Mouse (Mus musculus) limb, embryonic 11.5 days (tissue): ENCODE measurements around the gene Catsper4. TPM values are rescaled to one million over a fixed set of nuclear protein-coding genes. Genes with fewer than 3 reads are reported as not detected.

Experiments used
- ATAC-seq: fragments of 200-750 bp; cut with Nextera tagmentation; 2 replicates; pipeline ENCODE4 v1.8.0; 2017; ENCODE audit warnings: low read depth; ENCODE audit not compliant: insufficient number of reproducible peaks, low FRiP score, low TSS enrichment
- DNase-seq: peaks from one replicate; pipeline ENCODE4 v3.0.0-alpha.2; 2015; ENCODE audit warnings: low spot score
- H3K27ac ChIP-seq: fragments of 300-500 bp; sonication (generic); replicated peaks from 2 replicates; pipeline ENCODE4 v1.5.1; 2014; ENCODE audit warnings: low read depth, mild to moderate bottlenecking, low read length
- H3K27me3 ChIP-seq: fragments of 300-500 bp; sonication (generic); 2 replicates; pipeline ENCODE4 v1.6.1; 2014; ENCODE audit warnings: mild to moderate bottlenecking, low read length, mixed read lengths; ENCODE audit not compliant: control insufficient read depth, insufficient read depth
- H3K36me3 ChIP-seq: fragments of 300-500 bp; sonication (generic); 2 replicates; pipeline ENCODE4 v1.6.1; 2014; ENCODE audit warnings: mild to moderate bottlenecking, low read length, moderate library complexity, mixed read lengths; ENCODE audit not compliant: control insufficient read depth, insufficient read depth
- H3K4me1 ChIP-seq: fragments of 300-500 bp; sonication (generic); 2 replicates; pipeline ENCODE4 v1.6.1; 2014; ENCODE audit warnings: low read length, mixed read lengths; ENCODE audit not compliant: control insufficient read depth, insufficient read depth
- H3K4me2 ChIP-seq: fragments of 300-500 bp; sonication (generic); 2 replicates; pipeline ENCODE4 v1.6.1; 2014; ENCODE audit warnings: low read depth, mild to moderate bottlenecking, moderate library complexity; ENCODE audit not compliant: severe bottlenecking
- H3K4me3 ChIP-seq: fragments of 300-500 bp; sonication (generic); 2 replicates; pipeline ENCODE4 v1.5.1; 2014; ENCODE audit warnings: low read depth, low read length
- H3K9ac ChIP-seq: fragments of 300-500 bp; sonication (generic); 2 replicates; pipeline ENCODE4 v1.6.1; 2014; ENCODE audit warnings: mild to moderate bottlenecking, low read length
- H3K9me3 ChIP-seq: fragments of 300-500 bp; sonication (generic); 2 replicates; pipeline ENCODE4 v1.6.1; 2016; ENCODE audit warnings: low read length; ENCODE audit not compliant: control insufficient read depth
- WGBS: fragments of 180-500 bp; shearing (Covaris S2); extraction: QIAGEN DNeasy Blood & Tissue Kit; methylation state at CpG from one replicate; pipeline ENCODE4 v1.1.7; 2014; 5-methylcytosine and 5-hydroxymethylcytosine counted together
- polyA plus RNA-seq: library from polyadenylated mRNA; unstranded; fragments of >200 nt; fragmentation: Nextera tagmentation; extraction: Ambion mirVana; gene quantifications from 2 replicates; pipeline ENCODE4 v1.2.1, GENCODE M21; 2014

Gene Catsper4
- polyA plus RNA-seq, 1 experiment from 2014 or later: not detected

DNA sequence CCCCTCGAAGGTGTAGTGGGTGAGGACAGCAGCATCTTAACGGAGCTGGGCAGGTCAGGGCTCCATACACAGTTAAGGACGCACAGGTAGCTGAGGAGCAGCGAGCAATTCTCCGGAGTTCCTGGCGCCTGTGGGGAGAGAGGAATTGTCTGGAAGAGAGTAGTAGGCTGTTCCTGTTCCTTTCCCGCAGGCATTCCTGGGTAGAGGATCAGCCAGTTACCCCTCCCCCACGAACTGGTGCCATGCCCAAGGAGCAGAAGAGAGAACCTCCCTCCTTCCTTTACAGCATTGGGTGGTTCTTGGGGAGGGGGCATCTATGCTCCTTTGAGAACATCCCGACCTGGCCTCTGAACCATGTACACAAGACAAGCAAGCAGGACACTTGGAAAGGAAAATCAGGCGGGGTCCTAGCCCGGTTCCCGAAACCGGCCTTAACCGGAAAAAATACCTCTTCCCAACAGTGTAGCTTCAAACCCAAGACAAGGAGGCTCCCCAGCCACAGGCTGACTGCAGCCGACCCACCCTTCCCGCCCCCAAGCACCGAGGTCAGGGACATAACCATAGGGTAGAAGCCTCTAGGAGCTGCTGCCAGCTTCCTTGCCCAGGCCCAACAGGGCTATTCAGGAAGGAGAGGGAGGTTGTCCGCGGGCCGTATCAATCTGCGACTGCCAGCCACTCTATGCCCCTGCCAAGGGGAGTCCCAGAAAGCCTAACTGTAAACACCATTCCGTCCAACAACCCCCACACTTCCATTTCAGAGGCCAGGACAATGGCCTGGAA lies 25.1 kb upstream of the Catsper4 start:
- Histone ChIP-seq H3K27ac (no peak overlapping the region), H3K4me2 (peak overlapping the region; percentile 93), H3K27me3 (peaks cover 49% of the 10 kb centered on the region), H3K4me3 (peak overlapping the region; percentile 50), H3K4me1 (peaks cover 39% of the 10 kb centered on the region), H3K9me3 (no peaks in the 10 kb centered on the region), H3K36me3 (no peaks in the 10 kb centered on the region), H3K9ac (peak overlapping the region; percentile 22; the same call in 1 of the 2 replicates)
- WGBS: 6% methylated on average over 21 of the region's 22 CpGs
- no peak for ATAC-seq
- DNase-seq: peak; percentile 57

DNA sequence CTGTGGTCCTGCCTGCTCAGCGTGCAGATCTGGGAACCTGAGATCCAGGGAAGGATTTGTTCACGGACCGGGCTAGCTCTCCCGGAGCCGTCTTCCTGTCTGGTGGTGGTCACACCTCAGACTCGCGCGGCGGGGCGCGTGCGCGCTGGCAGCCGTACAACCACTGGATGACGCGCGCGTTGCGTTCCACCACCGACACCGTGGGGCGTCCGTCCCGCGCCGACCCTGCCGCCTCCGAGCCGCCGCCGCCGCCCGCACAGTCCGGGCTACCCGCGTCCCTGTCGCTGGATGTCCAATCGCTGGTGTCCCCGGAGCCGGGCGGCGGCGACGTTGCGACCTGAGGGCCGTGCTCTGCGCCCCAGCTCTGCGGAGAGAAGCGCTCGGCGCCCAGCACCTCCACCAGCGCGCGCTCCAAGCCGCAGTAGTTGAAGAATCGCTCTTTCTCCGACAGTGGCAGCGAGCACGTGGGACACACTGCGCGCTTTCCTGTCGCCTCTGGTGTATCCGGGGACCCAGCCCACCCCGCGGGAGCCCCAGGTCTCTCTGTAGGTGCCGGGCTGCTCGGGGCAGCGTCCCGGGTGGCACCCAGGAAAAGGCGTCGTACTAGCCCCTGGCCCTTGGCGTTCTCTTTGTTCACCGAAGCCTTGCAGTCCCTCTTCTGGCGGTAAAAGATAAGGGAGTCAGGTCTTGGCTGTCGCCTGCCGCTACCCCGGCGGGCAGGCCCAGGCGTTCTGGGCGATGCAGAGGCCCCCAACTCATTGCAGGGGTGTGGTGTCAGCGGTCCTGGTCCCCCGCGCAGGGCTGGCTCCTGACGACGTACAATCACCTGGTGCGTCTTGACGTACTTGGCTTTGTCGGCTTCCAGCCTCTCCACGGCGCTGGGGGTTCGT lies 24.3 kb upstream of the Catsper4 start:
- peak overlapping the region; percentile 70 for H3K9ac ChIP-seq
- 0 out of 2 replicates have a peak overlapping the region, but pooled peaks have one; percentile 21 for H3K27ac ChIP-seq
- peak overlapping the region; percentile 50 for H3K4me3 ChIP-seq
- DNase-seq (peak; percentile 77), ATAC-seq (peak; percentile 23; the same call in 1 of the 2 replicates)
- no peaks in the 10 kb centered on the region for H3K9me3 ChIP-seq
- WGBS: under 1% methylated on average over 91 of the region's 91 CpGs
- H3K4me2 ChIP-seq: peak overlapping the region; percentile 93
- no peaks in the 10 kb centered on the region for H3K36me3 ChIP-seq
- H3K4me1 ChIP-seq: peaks cover 35% of the 10 kb centered on the region
- H3K27me3 ChIP-seq: peaks cover 52% of the 10 kb centered on the region

DNA sequence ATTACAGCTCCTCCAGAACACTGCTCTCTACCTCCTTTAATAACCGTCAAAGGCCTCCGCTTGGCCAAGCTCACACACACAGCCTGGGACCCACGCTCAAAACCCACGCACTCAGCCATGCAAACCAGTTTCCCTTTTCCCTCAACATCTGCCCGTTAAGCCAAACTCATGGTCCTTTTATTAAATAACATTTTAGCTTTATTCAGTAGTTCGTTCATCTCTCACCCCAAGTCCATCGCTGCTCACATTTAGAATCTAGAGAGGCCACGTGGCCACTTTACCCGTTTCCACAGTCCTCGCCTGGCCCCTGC lies 23.7 kb upstream of the Catsper4 start:
- peaks cover 29% of the 10 kb centered on the region for H3K4me1 ChIP-seq
- no peak for ATAC-seq
- peaks cover 52% of the 10 kb centered on the region for H3K27me3 ChIP-seq
- no peaks in the 10 kb centered on the region for H3K9me3 ChIP-seq
- H3K4me3 ChIP-seq: peak overlapping the region; percentile 50
- no peak overlapping the region for H3K27ac ChIP-seq
- H3K36me3 ChIP-seq: no peaks in the 10 kb centered on the region
- 18% methylated on average over 10 of the region's 10 CpGs for WGBS
- peak overlapping the region; percentile 70; the same call in 1 of the 2 replicates for H3K9ac ChIP-seq
- DNase-seq: no peak
- peak overlapping the region; percentile 93 for H3K4me2 ChIP-seq

DNA sequence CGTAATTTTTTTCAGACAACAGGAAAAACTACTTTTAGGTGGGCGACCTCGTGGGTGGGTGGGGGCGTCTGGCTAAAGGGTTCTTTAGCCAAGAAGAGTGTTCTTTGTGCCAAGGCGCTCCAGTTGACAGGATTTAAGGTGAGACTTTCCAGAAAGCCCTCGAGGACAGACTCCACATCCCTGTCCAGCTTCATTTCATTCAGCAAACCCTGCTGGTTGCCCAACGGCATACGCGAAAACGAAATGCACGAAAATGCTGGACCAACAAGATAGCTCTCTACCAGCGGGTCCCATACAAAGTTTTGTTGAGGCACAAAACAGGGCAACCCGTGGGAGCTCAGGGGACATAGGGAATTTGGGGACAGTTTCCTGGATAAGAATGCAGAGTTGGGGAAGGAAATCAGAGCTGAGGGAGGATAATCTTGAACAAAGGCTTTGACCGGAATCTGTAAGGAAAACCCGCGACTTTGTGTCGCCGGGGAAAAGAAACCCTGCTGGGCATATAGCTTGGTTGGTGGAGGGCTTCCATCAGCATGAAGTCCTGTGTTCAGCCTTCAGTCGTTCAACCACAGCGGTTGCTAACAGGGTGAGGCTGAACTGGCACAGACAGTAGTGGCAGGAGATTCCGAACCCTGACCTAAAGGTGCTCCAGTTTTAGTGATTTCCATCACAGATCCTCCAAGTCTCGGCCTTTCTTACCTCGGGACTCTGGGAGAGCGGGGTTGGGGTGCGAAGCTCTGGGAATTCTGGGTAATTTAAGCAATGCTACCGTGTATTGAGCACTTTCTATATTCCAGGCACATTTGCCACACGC lies 23.1 kb upstream of the Catsper4 start:
- Histone ChIP-seq H3K4me1 (peaks cover 28% of the 10 kb centered on the region), H3K27ac (no peak overlapping the region), H3K4me2 (peak overlapping the region; percentile 93), H3K9ac (0 out of 2 replicates have a peak overlapping the region, but pooled peaks have one; percentile 34), H3K36me3 (no peaks in the 10 kb centered on the region), H3K27me3 (peaks cover 52% of the 10 kb centered on the region), H3K4me3 (peak overlapping the region; percentile 50), H3K9me3 (no peaks in the 10 kb centered on the region)
- 7% methylated on average over 27 of the region's 27 CpGs for WGBS
- ATAC-seq (no peak), DNase-seq (peak; percentile 58)

DNA sequence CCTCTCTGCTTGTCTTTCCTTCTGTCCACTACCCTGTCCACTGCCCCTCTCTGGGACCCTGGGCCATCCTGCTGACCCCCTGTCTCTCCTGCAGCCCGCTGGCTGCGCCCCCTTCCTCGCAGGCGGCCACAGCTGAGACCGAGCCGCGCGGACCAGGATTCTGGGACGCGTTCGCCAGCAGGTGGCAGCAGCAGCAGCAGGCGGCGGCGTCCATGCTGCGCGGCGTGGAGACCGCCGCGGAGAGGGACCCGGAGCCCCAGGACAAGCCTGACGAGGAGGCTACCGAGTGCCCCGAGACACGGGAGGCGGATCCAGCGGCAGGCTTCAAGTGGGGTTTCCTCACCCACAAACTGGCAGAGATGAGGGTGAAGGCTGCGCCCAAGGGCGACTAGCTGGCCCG lies 22.5 kb upstream of the Catsper4 start:
- 1% methylated on average over 30 of the region's 30 CpGs for WGBS
- no peaks in the 10 kb centered on the region for H3K36me3 ChIP-seq
- H3K4me1 ChIP-seq: peaks cover 30% of the 10 kb centered on the region
- ATAC-seq (0 out of 2 replicates have a peak, but pooled peaks have one; percentile 45), DNase-seq (peak; percentile 90)
- H3K27ac ChIP-seq: no peak overlapping the region
- H3K9me3 ChIP-seq: no peaks in the 10 kb centered on the region
- peaks cover 50% of the 10 kb centered on the region for H3K27me3 ChIP-seq
- H3K4me2 ChIP-seq: peak overlapping the region; percentile 93
- peak overlapping the region; percentile 22 for H3K4me3 ChIP-seq
- H3K9ac ChIP-seq: 0 out of 2 replicates have a peak overlapping the region, but pooled peaks have one; percentile 34

DNA sequence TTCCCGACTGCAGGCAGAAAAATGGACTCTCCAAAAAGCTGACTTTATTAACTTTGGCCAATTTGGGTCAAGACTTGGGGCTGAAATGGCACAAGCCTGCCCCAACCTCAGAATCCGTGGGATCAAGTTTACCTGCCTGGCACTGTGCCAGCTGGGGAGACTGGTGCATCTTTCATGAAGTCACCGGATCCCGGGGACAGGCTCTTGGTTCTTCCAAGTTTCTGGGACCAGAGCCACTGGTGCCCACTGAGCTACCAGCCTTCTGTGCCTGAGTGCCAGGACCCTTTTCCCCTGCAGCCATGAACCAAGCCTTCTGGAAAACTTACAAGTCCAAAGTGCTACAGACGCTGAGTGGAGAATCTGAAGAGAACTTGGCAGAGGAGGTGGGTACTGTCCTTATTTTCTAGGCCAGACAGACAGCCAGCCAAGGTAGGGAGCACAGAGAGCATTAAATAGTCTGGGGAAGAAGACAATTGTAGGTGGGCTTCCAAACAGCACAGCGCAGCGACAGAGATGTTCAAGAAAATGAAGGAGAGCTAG lies 19.6 kb upstream of the Catsper4 start, which contains the start of gene Gm30191:
Gm30191 (plus strand) TSS at position 217 of the 540 bp plus-strand sequence.
- Histone ChIP-seq H3K4me3 (0 out of 2 replicates have a peak within 1 kb of the TSS, but pooled peaks have one; percentile 70), H3K36me3 (no peaks in the 10 kb centered on the region), H3K4me1 (peaks cover 15% of the 10 kb centered on the region), H3K9ac (no peak within 1 kb of the TSS), H3K9me3 (no peaks in the 10 kb centered on the region), H3K27ac (no peak within 1 kb of the TSS), H3K4me2 (peak within 1 kb of the TSS; percentile 77), H3K27me3 (peaks cover 32% of the 10 kb centered on the region)
- 77% methylated on average over 7 of the region's 7 CpGs for WGBS
- no peak for ATAC-seq
- DNase-seq: no peak

DNA sequence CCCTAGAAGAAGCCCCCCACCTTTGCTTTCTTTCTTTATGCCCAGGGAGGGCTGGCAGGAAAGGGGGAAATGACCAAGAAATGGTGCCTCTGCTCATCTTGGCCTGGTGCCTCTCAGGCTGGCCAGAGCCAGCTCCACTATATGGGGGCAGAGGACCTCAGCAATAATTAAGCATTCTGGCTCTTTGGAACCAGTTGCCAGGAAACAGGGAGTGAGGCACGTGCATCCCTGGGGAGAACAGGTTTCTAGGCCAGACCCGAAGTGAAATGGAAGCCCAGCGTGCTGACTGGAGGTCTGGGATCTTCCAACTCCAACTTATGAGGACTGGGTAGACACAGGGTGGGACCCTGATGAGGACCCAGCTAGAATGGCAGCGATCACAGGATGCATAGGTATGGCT lies 19.1 kb upstream of the Catsper4 start:
- Histone ChIP-seq H3K4me1 (peaks cover 11% of the 10 kb centered on the region; the same call in 1 of the 2 replicates), H3K9me3 (no peaks in the 10 kb centered on the region), H3K27me3 (peaks cover 26% of the 10 kb centered on the region), H3K9ac (no peak overlapping the region), H3K4me2 (no peak overlapping the region), H3K27ac (no peak overlapping the region), H3K4me3 (no peak overlapping the region), H3K36me3 (no peaks in the 10 kb centered on the region)
- no peak for DNase-seq
- WGBS: 41% methylated on average over 4 of the region's 4 CpGs
- no peak for ATAC-seq
